Mouse (Mus musculus) lung, postnatal 10 days (tissue): ENCODE measurements around the gene Usp39.

ENCODE experiments used
- DNase-seq: peaks from one replicate; pipeline ENCODE4 v3.0.0; 2021

Usp39 gene

GRCm38 (mm10) chr6:72289484-72289883 lies 55.5 kb downstream of the Usp39 start:
- no peak for DNase-seq

GRCm38 (mm10) chr6:72283914-72284313 lies 61.1 kb downstream of the Usp39 start:
- DNase-seq: peak; percentile 79

GRCm38 (mm10) chr6:72280410-72280998 lies 64.5 kb downstream of the Usp39 start:
- no peak for DNase-seq

- no peak for DNase-seq
These were observed 65.5 kb downstream of the Usp39 start for GRCm38 (mm10) chr6:72279505-72279904.

- DNase-seq: no peak
These were observed 66.1 kb downstream of the Usp39 start for GRCm38 (mm10) chr6:72278835-72279234.

- DNase-seq: peak; percentile 41
These were observed 67.3 kb downstream of the Usp39 start for GRCm38 (mm10) chr6:72277508-72278166.

- DNase-seq: peak; percentile 81
These were observed 68.0 kb downstream of the Usp39 start for GRCm38 (mm10) chr6:72276972-72277441.

- peak; percentile 67 for DNase-seq
These were observed 68.8 kb downstream of the Usp39 start for GRCm38 (mm10) chr6:72276141-72276540.

GRCm38 (mm10) chr6:72275527-72275926 lies 69.5 kb downstream of the Usp39 start:
- DNase-seq: no peak

GRCm38 (mm10) chr6:72273153-72273552 lies 71.8 kb downstream of the Usp39 start:
- DNase-seq: no peak

GRCm38 (mm10) chr6:72272161-72272696 lies 72.8 kb downstream of the Usp39 start:
- peak; percentile 67 for DNase-seq

GRCm38 (mm10) chr6:72270952-72271519 lies 73.9 kb downstream of the Usp39 start:
- no peak for DNase-seq

- no peak for DNase-seq
These were observed 74.7 kb downstream of the Usp39 start for GRCm38 (mm10) chr6:72270258-72270657.
